Mouse (Mus musculus) embryonic fibroblast, embryonic 13.5 days (primary cell): ENCODE data around the gene Ghr.

Experiments
- CTCF ChIP-seq: IDR thresholded peaks from 2 replicates; pipeline ENCODE4 v1.5.1; 2011; ENCODE audit warnings: mild to moderate bottlenecking, control low read depth, low read length, moderate library complexity, borderline replicate concordance; ENCODE audit not compliant: insufficient read depth
- POLR2A ChIP-seq: IDR thresholded peaks from 2 replicates; pipeline ENCODE4 v1.6.1; 2011; ENCODE audit warnings: low read depth, mild to moderate bottlenecking, control low read depth, low read length, moderate library complexity

- TF ChIP-seq CTCF (no peak), POLR2A (no peak)
Observed at GRCm38 (mm10) chr15:3271216-3271615, 312.1 kb downstream of the Ghr start.
